Mouse (Mus musculus): ENCODE results near the gene Cacna1a.

Gene Cacna1a

GRCm38 (mm10) chr8:84635397-84636050 is 247.3 kb downstream of the Cacna1a start:
- no peak for DNase-seq (ENCODE audit: low spot score in 2 of 2)

- no peak for DNase-seq (ENCODE audit: low spot score in 2 of 2)
These were observed 247.9 kb downstream of the Cacna1a start for GRCm38 (mm10) chr8:84636051-84636691.

- DNase-seq (ENCODE audit: low spot score in 2 of 2) = no peak
These were observed 249.8 kb downstream of the Cacna1a start for GRCm38 (mm10) chr8:84637946-84638554.

- no peak for DNase-seq (ENCODE audit: low spot score in 2 of 2)
These were observed 250.4 kb downstream of the Cacna1a start for GRCm38 (mm10) chr8:84638555-84639161.

- peak; percentile 87 to 96 for DNase-seq (ENCODE audit: low spot score in 2 of 2)
These were observed 251.1 kb downstream of the Cacna1a start for GRCm38 (mm10) chr8:84639162-84640009.

- no peak for DNase-seq (ENCODE audit: low spot score in 2 of 2)
These were observed 251.9 kb downstream of the Cacna1a start for GRCm38 (mm10) chr8:84640010-84640588.

GRCm38 (mm10) chr8:84640617-84641294 is 252.5 kb downstream of the Cacna1a start:
- DNase-seq (ENCODE audit: low spot score in 2 of 2) = no peak

- DNase-seq (ENCODE audit: low spot score in 2 of 2) = no peak
These were observed 253.5 kb downstream of the Cacna1a start for GRCm38 (mm10) chr8:84641578-84642361.

- no peak for DNase-seq (ENCODE audit: low spot score in 2 of 2)
These were observed 254.8 kb downstream of the Cacna1a start for GRCm38 (mm10) chr8:84643019-84643418.

- no peak for DNase-seq (ENCODE audit: low spot score in 2 of 2)
These were observed 258.6 kb downstream of the Cacna1a start for GRCm38 (mm10) chr8:84646800-84647199.

- no peak for DNase-seq (ENCODE audit: low spot score in 2 of 2)
These were observed 259.2 kb downstream of the Cacna1a start for GRCm38 (mm10) chr8:84647461-84647901.

- no peak for DNase-seq (ENCODE audit: low spot score in 2 of 2)
These were observed 262.0 kb downstream of the Cacna1a start for GRCm38 (mm10) chr8:84650213-84650612.

GRCm38 (mm10) chr8:84653092-84653631 is 264.9 kb downstream of the Cacna1a start:
- DNase-seq (ENCODE audit: low spot score in 2 of 2) = no peak

- no peak for DNase-seq (ENCODE audit: low spot score in 2 of 2)
These were observed 266.4 kb downstream of the Cacna1a start for GRCm38 (mm10) chr8:84654597-84654996.

GRCm38 (mm10) chr8:84655336-84656190 is 267.3 kb downstream of the Cacna1a start:
- no peak for DNase-seq (ENCODE audit: low spot score in 2 of 2)

- no peak for DNase-seq (ENCODE audit: low spot score in 2 of 2)
These were observed 267.9 kb downstream of the Cacna1a start for GRCm38 (mm10) chr8:84656191-84656525.

- DNase-seq (ENCODE audit: low spot score in 2 of 2) = no peak
These were observed 268.4 kb downstream of the Cacna1a start for GRCm38 (mm10) chr8:84656641-84657126.

GRCm38 (mm10) chr8:84657203-84657602 is 269.0 kb downstream of the Cacna1a start:
- DNase-seq (ENCODE audit: low spot score in 2 of 2) = no peak

- DNase-seq (ENCODE audit: low spot score in 2 of 2) = no peak
These were observed 269.4 kb downstream of the Cacna1a start for GRCm38 (mm10) chr8:84657680-84658079.

Measured in frontal cortex, postnatal 36 days (tissue).